Mouse (Mus musculus) adrenal gland, adult 2 months (tissue): ENCODE measurements at regions not wholly inside any gene's neighbourhood (a gene's known extent, or its start where the extent isn't known, plus 50 kb on each side); places are given as distances from the start of the nearest gene placed in this dataset.
"Not testable (repeated sequence)": the region's sequence is repeated elsewhere in the genome, so short reads cannot be mapped to it uniquely, and the experiment has no call there.

Source experiments
- DNase-seq: peaks from one replicate; pipeline ENCODE4 v3.0.0; 2021

- DNase-seq = no peak
These were observed 375.2 kb upstream of the B3galt2 start for GRCm38 (mm10) chr1:143265216-143265615.

DNA sequence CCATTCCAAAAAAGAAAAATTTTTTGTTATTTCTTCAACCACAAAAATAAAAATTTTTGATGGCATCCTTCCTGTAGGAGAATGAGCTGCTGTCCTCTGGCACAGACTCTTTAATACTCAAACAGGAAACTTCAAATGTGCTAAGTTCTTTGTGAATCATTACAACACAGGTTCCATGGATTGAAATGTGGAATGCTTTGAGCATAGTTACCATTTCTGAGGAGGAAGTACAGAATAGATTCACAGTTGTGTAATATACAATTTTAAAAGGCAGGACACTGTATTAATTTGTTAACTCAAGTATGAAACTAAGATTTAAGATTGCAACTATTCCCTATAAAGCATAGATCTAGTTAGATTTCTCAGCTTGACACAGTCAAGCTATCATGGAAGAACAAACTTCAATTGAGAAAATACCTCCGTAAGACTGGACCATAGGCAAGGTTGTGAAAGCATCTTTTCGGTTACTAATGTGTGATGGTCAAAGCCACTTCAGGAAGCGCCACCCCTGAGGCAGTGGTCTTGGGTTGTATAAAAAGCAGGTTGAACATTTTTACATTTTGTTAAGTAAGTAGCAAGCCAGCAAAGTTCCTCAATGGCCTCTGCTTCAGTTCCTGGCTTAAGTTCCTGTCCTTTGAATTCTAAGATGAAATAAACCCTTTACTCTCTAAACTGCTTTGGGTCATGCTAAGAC lies 354.0 kb upstream of the B3galt2 start:
- DNase-seq = no peak

DNA sequence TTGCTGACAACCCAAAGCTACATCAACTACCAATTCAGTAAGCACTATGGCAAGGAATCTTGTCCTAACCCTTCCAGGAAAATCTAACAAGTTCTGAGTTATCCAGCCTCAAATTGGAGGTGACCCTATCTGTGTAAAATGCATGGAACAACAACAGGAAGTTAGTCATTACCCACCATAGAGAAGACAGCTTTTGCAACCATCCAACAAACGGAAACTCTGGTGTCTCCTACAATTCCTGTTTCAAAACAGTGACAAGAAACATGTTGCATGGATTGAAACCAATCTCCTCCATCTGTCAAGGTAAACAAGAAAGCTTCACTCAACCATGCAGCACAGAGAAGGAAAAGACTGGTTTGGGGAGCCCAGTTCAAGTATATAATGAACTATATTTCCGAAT lies 353.0 kb upstream of the B3galt2 start:
- DNase-seq = no peak

GRCm38 (mm10) chr1:143296555-143296954 lies 343.9 kb upstream of the B3galt2 start:
- no peak for DNase-seq

GRCm38 (mm10) chr1:143307379-143307778 lies 333.1 kb upstream of the B3galt2 start:
- no peak for DNase-seq

GRCm38 (mm10) chr1:143318381-143318780 lies 322.1 kb upstream of the B3galt2 start:
- no peak for DNase-seq

GRCm38 (mm10) chr1:143319568-143319967 lies 320.9 kb upstream of the B3galt2 start:
- no peak for DNase-seq

- no peak for DNase-seq
These were observed 289.1 kb upstream of the B3galt2 start for GRCm38 (mm10) chr1:143351388-143351787.

GRCm38 (mm10) chr1:143360256-143360655 lies 280.2 kb upstream of the B3galt2 start:
- DNase-seq = not testable (repeated sequence)

DNA sequence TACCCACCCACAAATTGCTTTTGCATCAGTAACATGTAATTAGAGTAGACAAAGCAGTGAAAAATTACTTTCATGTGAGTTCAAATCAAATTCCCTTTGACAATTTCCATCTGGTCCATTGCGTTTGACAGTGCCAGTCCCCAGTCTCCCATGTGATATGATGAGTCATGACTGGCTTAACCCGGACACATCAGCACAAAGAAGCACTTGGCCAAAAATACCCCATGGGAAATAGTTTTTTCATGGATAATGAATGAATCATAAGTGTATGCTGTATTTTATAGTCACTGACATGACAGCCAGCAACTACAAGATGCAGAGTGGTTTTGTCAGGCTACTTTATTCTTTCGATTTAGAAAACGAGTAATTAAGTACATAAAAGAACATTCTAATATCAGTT lies 248.6 kb upstream of the B3galt2 start:
- peak; percentile 5 for DNase-seq
